Mouse (Mus musculus) heart, embryonic 16.5 days (tissue): ENCODE data around the gene Ube2o. TPM values are rescaled to one million over a fixed set of nuclear protein-coding genes. Genes with fewer than 3 reads are reported as not detected.

ENCODE experiments used
- ATAC-seq: fragments of 200-750 bp; cut with Nextera tagmentation; replicated peaks from 2 replicates; pipeline ENCODE4 v1.8.0; 2017; ENCODE audit warnings: moderate number of reproducible peaks; ENCODE audit not compliant: insufficient read depth, low FRiP score; ENCODE audit errors: extremely low read depth
- H3K27ac ChIP-seq: fragments of 300-500 bp; sonication (generic); 2 replicates; pipeline ENCODE4 v1.5.1; 2014; ENCODE audit warnings: mild to moderate bottlenecking, low read length, control low read depth, moderate library complexity
- H3K27me3 ChIP-seq: fragments of 300-500 bp; sonication (generic); 2 replicates; pipeline ENCODE4 v1.6.1; 2014; ENCODE audit warnings: low read length, mixed read lengths; ENCODE audit not compliant: control insufficient read depth, insufficient read depth
- H3K36me3 ChIP-seq: fragments of 300-500 bp; sonication (generic); 2 replicates; pipeline ENCODE4 v1.6.1; 2014; ENCODE audit not compliant: control insufficient read depth, insufficient read depth
- H3K4me1 ChIP-seq: fragments of 300-500 bp; sonication (generic); 2 replicates; pipeline ENCODE4 v1.6.1; 2014; ENCODE audit warnings: low read length, mixed read lengths; ENCODE audit not compliant: control insufficient read depth, insufficient read depth
- H3K4me2 ChIP-seq: fragments of 300-500 bp; sonication (generic); 2 replicates; pipeline ENCODE4 v1.6.1; 2014; ENCODE audit warnings: low read depth, mild to moderate bottlenecking, control low read depth, low read length
- H3K4me3 ChIP-seq: fragments of 300-500 bp; sonication (generic); 2 replicates; pipeline ENCODE4 v1.5.1; 2014; ENCODE audit warnings: mild to moderate bottlenecking, control low read depth, low read length
- H3K9ac ChIP-seq: fragments of 300-500 bp; sonication (generic); 2 replicates; pipeline ENCODE4 v1.6.1; 2014; ENCODE audit warnings: low read length, control low read depth
- H3K9me3 ChIP-seq: fragments of 300-500 bp; sonication (generic); replicated peaks from 2 replicates; pipeline ENCODE4 v1.6.1; 2016; ENCODE audit warnings: low read length; ENCODE audit not compliant: control insufficient read depth
- WGBS: fragments of 180-500 bp; shearing (Covaris S2); extraction: QIAGEN DNeasy Blood & Tissue Kit; methylation state at CpG from one replicate; pipeline ENCODE4 v1.1.7; 2014; 5-methylcytosine and 5-hydroxymethylcytosine counted together
- polyA plus RNA-seq: library from polyadenylated mRNA; unstranded; fragments of >200 nt; fragmentation: Nextera tagmentation; extraction: Ambion mirVana; gene quantifications from 2 replicates; pipeline ENCODE4 v1.2.1, GENCODE M21; 2015

Ube2o gene
- polyA plus RNA-seq, 1 experiment from 2014 or later = 5.5 TPM

DNA sequence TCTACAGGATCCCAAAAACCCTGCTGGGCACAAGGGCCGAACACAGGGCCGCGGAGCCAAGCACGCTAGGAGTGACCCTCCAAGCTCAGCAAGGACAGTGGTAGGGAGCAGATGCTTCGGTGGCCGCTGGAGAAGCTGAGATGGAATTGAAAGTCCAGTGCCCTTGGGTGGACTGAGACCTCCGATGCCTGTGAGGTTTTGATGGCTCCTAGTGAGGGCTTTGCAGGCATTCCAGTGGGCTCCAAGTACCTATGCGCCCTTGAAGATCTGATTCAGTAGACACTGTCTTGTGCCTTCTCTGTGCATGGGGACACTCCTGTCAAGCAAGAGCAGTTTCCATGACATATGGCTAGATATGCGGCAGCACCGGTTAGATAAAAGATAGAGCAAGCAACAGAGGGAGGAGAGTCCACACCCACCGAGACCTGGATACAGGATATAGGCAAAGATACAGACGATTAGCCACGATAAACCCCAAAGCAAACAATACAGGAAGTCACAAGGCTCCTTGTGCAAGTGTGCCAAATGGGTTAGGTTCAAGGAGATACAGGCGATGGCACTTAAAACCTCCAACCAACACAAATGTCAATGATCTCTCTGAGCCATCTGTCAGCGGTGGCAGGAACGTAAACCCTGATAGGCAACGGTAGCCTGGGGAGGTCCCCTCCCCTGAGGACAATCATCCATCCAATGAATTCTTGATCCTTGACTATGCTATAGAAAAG is 74.9 kb downstream of the Ube2o start:
- 72% methylated on average over 17 of the region's 17 CpGs for WGBS
- H3K27me3 ChIP-seq = no peaks in the 10 kb centered on the region
- H3K9ac ChIP-seq = no peak overlapping the region; the same call in 1 of the 2 replicates
- no peak for ATAC-seq
- H3K4me3 ChIP-seq = no peak overlapping the region
- H3K9me3 ChIP-seq = no peaks in the 10 kb centered on the region
- H3K27ac ChIP-seq = no peak overlapping the region
- H3K36me3 ChIP-seq = no peaks in the 10 kb centered on the region
- H3K4me1 ChIP-seq = no peaks in the 10 kb centered on the region
- H3K4me2 ChIP-seq = no peak overlapping the region

- no peaks in the 10 kb centered on the region for H3K36me3 ChIP-seq
- no peak for ATAC-seq
- no peak overlapping the region for H3K27ac ChIP-seq
- no peaks in the 10 kb centered on the region for H3K9me3 ChIP-seq
- peaks cover 2% of the 10 kb centered on the region; the same call in 1 of the 2 replicates for H3K4me1 ChIP-seq
- no peak overlapping the region for H3K4me3 ChIP-seq
- 63% methylated on average over 5 of the region's 5 CpGs for WGBS
- H3K27me3 ChIP-seq = no peaks in the 10 kb centered on the region
- H3K9ac ChIP-seq = no peak overlapping the region
- H3K4me2 ChIP-seq = no peak overlapping the region
Measured at GRCm38 (mm10) chr11:116505573-116505972, 75.7 kb downstream of the Ube2o start.

- Histone ChIP-seq H3K27me3 (no peaks in the 10 kb centered on the region), H3K9me3 (no peaks in the 10 kb centered on the region), H3K4me3 (no peak overlapping the region), H3K36me3 (no peaks in the 10 kb centered on the region), H3K27ac (no peak overlapping the region), H3K9ac (no peak overlapping the region), H3K4me2 (no peak overlapping the region), H3K4me1 (peaks cover 2% of the 10 kb centered on the region; the same call in 1 of the 2 replicates)
- ATAC-seq = no peak
- WGBS = 76% methylated on average over 17 of the region's 17 CpGs
Measured at GRCm38 (mm10) chr11:116504516-116504915, 76.7 kb downstream of the Ube2o start.

DNA sequence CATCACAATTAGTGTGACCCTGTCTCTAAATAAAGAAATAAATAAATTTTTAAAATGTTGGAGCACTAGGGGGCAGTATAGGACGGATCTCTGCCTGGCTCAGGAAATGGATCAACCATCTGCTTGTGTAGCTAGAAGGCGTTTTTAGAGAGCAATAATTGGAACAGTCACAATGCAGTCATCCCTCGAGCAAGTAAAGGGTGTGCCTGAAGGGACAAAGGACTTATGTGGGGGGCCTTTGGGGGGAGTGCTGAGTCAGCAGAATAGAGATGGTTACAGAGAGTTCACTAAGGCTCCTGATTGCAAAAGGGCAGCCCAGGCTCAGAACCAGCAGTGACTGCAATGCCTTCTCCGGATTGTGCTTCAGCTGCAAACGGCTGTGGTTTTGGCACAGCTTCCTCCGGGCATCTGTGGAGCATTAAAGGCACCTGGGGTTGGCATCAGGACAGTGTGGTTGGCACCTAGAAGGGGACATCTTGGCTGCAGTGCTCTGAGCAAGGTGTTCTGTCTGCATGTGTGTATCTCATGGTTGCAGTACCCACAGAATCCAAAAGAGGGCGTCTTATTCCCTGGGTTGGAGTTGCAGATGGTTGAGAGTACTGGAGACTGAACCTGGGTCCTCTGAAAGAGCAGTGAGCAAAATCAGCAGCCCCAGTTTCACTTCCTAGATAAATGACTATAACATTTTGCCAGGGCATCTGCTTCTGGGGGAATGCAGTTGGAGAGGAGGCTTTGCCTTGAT is 80.1 kb downstream of the Ube2o start:
- Histone ChIP-seq H3K4me2 (no peak overlapping the region), H3K27me3 (no peaks in the 10 kb centered on the region), H3K27ac (no peak overlapping the region), H3K4me3 (no peak overlapping the region), H3K9me3 (peaks cover 5% of the 10 kb centered on the region; the same call in 1 of the 2 replicates), H3K4me1 (peaks cover 2% of the 10 kb centered on the region), H3K36me3 (no peaks in the 10 kb centered on the region), H3K9ac (no peak overlapping the region)
- no peak for ATAC-seq
- WGBS = 19% methylated on average over 7 of the region's 7 CpGs

DNA sequence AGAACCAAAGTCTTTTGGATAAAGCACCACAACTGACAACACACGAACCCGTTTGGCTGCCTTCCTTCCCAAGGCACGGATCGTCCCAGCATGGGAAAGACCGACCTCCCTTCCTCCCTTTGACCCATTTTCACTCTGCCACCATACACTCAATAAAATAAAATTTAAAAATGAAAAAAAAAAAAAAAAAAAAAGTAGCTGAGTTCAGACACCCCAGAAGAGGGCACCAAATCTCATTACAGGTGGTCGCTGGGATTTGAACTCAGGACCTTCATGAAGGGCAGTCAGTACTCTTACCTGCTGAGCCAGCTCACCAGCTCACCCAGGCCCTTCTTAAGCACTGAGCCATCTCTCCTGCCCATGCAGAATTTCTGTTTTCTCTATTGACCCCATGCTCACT is 82.2 kb downstream of the Ube2o start:
- no peaks in the 10 kb centered on the region for H3K27me3 ChIP-seq
- 44% methylated on average over 6 of the region's 6 CpGs for WGBS
- peak overlapping the region; percentile 72 for H3K4me2 ChIP-seq
- H3K36me3 ChIP-seq = no peaks in the 10 kb centered on the region
- peaks cover 6% of the 10 kb centered on the region for H3K4me1 ChIP-seq
- no peak for ATAC-seq
- peak overlapping the region; percentile 44 for H3K4me3 ChIP-seq
- peaks cover 5% of the 10 kb centered on the region; the same call in 1 of the 2 replicates for H3K9me3 ChIP-seq
- peak overlapping the region; percentile 68; the same call in 1 of the 2 replicates for H3K9ac ChIP-seq
- H3K27ac ChIP-seq = no peak overlapping the region

GRCm38 (mm10) chr11:116498596-116498995 is 82.7 kb downstream of the Ube2o start:
- Histone ChIP-seq H3K9ac (peak overlapping the region; percentile 68), H3K4me1 (peaks cover 6% of the 10 kb centered on the region), H3K9me3 (peaks cover 5% of the 10 kb centered on the region; the same call in 1 of the 2 replicates), H3K4me3 (peak overlapping the region; percentile 44), H3K27ac (no peak overlapping the region), H3K4me2 (peak overlapping the region; percentile 72), H3K36me3 (no peaks in the 10 kb centered on the region), H3K27me3 (no peaks in the 10 kb centered on the region)
- ATAC-seq = no peak
- WGBS = 23% methylated on average over 34 of the region's 34 CpGs

GRCm38 (mm10) chr11:116497313-116497712 is 83.9 kb downstream of the Ube2o start:
- H3K27me3 ChIP-seq = no peaks in the 10 kb centered on the region
- no peak overlapping the region for H3K4me2 ChIP-seq
- peaks cover 6% of the 10 kb centered on the region for H3K4me1 ChIP-seq
- 56% methylated on average over 4 of the region's 4 CpGs for WGBS
- no peak for ATAC-seq
- no peak overlapping the region for H3K4me3 ChIP-seq
- peaks cover 5% of the 10 kb centered on the region; the same call in 1 of the 2 replicates for H3K9me3 ChIP-seq
- no peak overlapping the region for H3K9ac ChIP-seq
- H3K36me3 ChIP-seq = no peaks in the 10 kb centered on the region
- no peak overlapping the region for H3K27ac ChIP-seq

DNA sequence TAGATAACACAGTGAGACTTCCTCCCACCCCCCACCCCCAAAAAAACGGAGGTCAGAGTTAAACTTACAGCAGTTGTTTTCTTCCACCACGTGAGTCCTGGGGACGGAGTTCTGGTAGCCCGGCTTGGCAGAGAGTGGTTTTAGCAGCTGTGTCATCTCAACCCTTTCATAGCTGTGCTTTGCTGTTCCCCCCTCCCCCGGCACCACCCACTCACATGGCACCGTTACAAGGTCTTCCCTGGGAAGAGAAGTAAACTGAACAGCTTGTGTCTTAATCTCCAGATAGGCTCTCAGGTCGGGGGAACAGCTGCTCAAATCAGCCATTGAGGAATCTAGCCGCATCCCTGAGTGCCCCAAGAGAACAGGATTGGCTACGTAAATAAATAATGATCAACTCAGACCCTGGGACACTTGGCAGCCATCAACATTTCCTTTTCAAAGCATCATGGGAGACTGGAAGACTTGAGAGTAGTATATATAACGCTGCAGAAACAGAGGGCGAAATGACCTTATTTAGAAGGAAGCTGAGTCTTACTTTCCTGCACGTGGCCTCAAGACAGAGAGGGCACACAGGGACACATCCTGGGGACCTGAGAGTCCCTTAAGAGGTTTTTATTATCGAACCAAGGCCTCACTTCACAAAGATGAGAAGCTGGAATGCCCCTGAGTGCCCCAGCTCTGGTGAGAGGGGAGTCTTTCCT is 86.6 kb downstream of the Ube2o start:
- Histone ChIP-seq H3K27me3 (no peaks in the 10 kb centered on the region), H3K4me2 (no peak overlapping the region), H3K4me1 (peaks cover 7% of the 10 kb centered on the region), H3K9ac (no peak overlapping the region), H3K27ac (peak overlapping the region; percentile 63), H3K36me3 (no peaks in the 10 kb centered on the region), H3K9me3 (peaks cover 5% of the 10 kb centered on the region; the same call in 1 of the 2 replicates), H3K4me3 (no peak overlapping the region)
- ATAC-seq = peak; percentile 15; the same call in 1 of the 2 replicates
- 43% methylated on average over 13 of the region's 13 CpGs for WGBS
